Mouse (Mus musculus) heart, postnatal 0 days (tissue): ENCODE results near the gene Serpina3i. TPM values are rescaled to one million over a fixed set of nuclear protein-coding genes. Genes with fewer than 3 reads are reported as not detected.

ENCODE experiments used
- ATAC-seq: fragments of 200-750 bp; cut with Nextera tagmentation; 2 replicates; pipeline ENCODE4 v1.8.0; 2017; ENCODE audit warnings: low read depth, moderate number of reproducible peaks, moderate library complexity; ENCODE audit not compliant: insufficient read depth
- DNase-seq: peaks from one replicate; pipeline ENCODE4 v3.0.0-alpha.2; 2016; ENCODE audit warnings: low spot score
- H3K27ac ChIP-seq: fragments of 300-500 bp; sonication (generic); 2 replicates; pipeline ENCODE4 v1.5.1; 2014; ENCODE audit warnings: low read depth, mild to moderate bottlenecking
- H3K27me3 ChIP-seq: fragments of 300-500 bp; sonication (generic); 2 replicates; pipeline ENCODE4 v1.6.1; 2014; ENCODE audit warnings: low read length, mixed read lengths; ENCODE audit not compliant: control insufficient read depth, insufficient read depth
- H3K36me3 ChIP-seq: fragments of 300-500 bp; sonication (generic); replicated peaks from 2 replicates; pipeline ENCODE4 v1.6.1; 2014; ENCODE audit warnings: low read length, mixed read lengths; ENCODE audit not compliant: control insufficient read depth, insufficient read depth
- H3K4me1 ChIP-seq: fragments of 300-500 bp; sonication (generic); 2 replicates; pipeline ENCODE4 v1.6.1; 2014; ENCODE audit warnings: antibody characterized with exemption; ENCODE audit not compliant: control insufficient read depth, insufficient read depth
- H3K4me2 ChIP-seq: fragments of 300-500 bp; sonication (generic); 2 replicates; pipeline ENCODE4 v1.6.1; 2014; ENCODE audit warnings: low read depth, mild to moderate bottlenecking, low read length, moderate library complexity
- H3K4me3 ChIP-seq: fragments of 300-500 bp; sonication (generic); 2 replicates; pipeline ENCODE4 v1.5.1; 2014; ENCODE audit warnings: low read depth, low read length
- H3K9ac ChIP-seq: fragments of 300-500 bp; sonication (generic); replicated peaks from 2 replicates; pipeline ENCODE4 v1.6.1; 2014; ENCODE audit warnings: low read depth, low read length, mixed read lengths
- H3K9me3 ChIP-seq: fragments of 300-500 bp; sonication (generic); replicated peaks from 2 replicates; pipeline ENCODE4 v1.6.1; 2016; ENCODE audit warnings: low read length; ENCODE audit not compliant: control insufficient read depth
- CTCF ChIP-seq: IDR thresholded peaks from 2 replicates; pipeline ENCODE4 v1.5.1; 2016; ENCODE audit warnings: antibody characterized with exemption, control low read depth, low read depth
- EP300 ChIP-seq: IDR thresholded peaks from 2 replicates; pipeline ENCODE4 v1.6.1; 2016; ENCODE audit warnings: antibody characterized with exemption, low read depth
- WGBS: fragments of 180-500 bp; shearing (Covaris S2); extraction: QIAGEN DNeasy Blood & Tissue Kit; methylation state at CpG from one replicate; pipeline ENCODE4 v1.1.7; 2014; 5-methylcytosine and 5-hydroxymethylcytosine counted together
- polyA plus RNA-seq: library from polyadenylated mRNA; unstranded; fragments of >200 nt; fragmentation: Nextera tagmentation; extraction: Ambion mirVana; gene quantifications from 2 replicates; pipeline ENCODE4 v1.2.1, GENCODE M21; 2015
- total RNA-seq: library from RNA; depleted of rRNA; stranded (reverse); fragments of >200 nt; gene quantifications from 2 replicates; pipeline ENCODE4 v1.2.3, GENCODE M21; 2014; ENCODE audit warnings: low replicate concordance

The Serpina3i gene
- total and polyA plus RNA-seq, 2 experiments from 2014 or later: 0.19 TPM; not detected in 1

GRCm38 (mm10) chr12:104278216-104279055 is 15.5 kb downstream of the Serpina3i start:
- DNase-seq (no peak), ATAC-seq (no peak)
- Histone ChIP-seq H3K36me3 (no peaks in the 10 kb centered on the region), H3K4me1 (no peaks in the 10 kb centered on the region), H3K27ac (no peak overlapping the region), H3K9ac (no peak overlapping the region), H3K4me3 (no peak overlapping the region), H3K4me2 (no peak overlapping the region), H3K27me3 (no peaks in the 10 kb centered on the region), H3K9me3 (0 out of 2 replicates have a peak, but pooled peaks cover 1% of the 10 kb centered on the region)
- 81% methylated on average over 18 of the region's 18 CpGs for WGBS
- no peak for TF ChIP-seq EP300
- TF ChIP-seq CTCF: no peak

- Histone ChIP-seq H3K9ac (no peak overlapping the region), H3K4me3 (no peak overlapping the region), H3K4me2 (no peak overlapping the region), H3K27ac (no peak overlapping the region), H3K36me3 (no peaks in the 10 kb centered on the region), H3K4me1 (no peaks in the 10 kb centered on the region), H3K27me3 (no peaks in the 10 kb centered on the region), H3K9me3 (0 out of 2 replicates have a peak, but pooled peaks cover 3% of the 10 kb centered on the region)
- ATAC-seq: no peak
- no peak for DNase-seq
- TF ChIP-seq EP300 (no peak), CTCF (no peak)
- WGBS: 40% methylated on average over 3 of the region's 3 CpGs
These were observed 16.1 kb downstream of the Serpina3i start for GRCm38 (mm10) chr12:104279056-104279435.

GRCm38 (mm10) chr12:104283380-104283779 is 20.5 kb downstream of the Serpina3i start:
- ATAC-seq (no peak), DNase-seq (no peak)
- Histone ChIP-seq H3K27me3 (no peaks in the 10 kb centered on the region), H3K4me3 (no peak overlapping the region), H3K4me2 (no peak overlapping the region), H3K9ac (no peak overlapping the region), H3K9me3 (0 out of 2 replicates have a peak, but pooled peaks cover 3% of the 10 kb centered on the region), H3K4me1 (no peaks in the 10 kb centered on the region), H3K36me3 (no peaks in the 10 kb centered on the region), H3K27ac (no peak overlapping the region)
- 85% methylated on average over 11 of the region's 11 CpGs for WGBS
- no peak for TF ChIP-seq CTCF
- TF ChIP-seq EP300: no peak

- no peak for ATAC-seq
- H3K36me3 ChIP-seq: no peaks in the 10 kb centered on the region
These were observed 25.4 kb downstream of the Serpina3i start for GRCm38 (mm10) chr12:104288336-104288735.

GRCm38 (mm10) chr12:104289872-104290271 is 26.9 kb downstream of the Serpina3i start:
- ATAC-seq (no peak), DNase-seq (no peak)
- TF ChIP-seq CTCF: no peak
- no peak overlapping the region for H3K27ac ChIP-seq
- H3K4me2 ChIP-seq: no peak overlapping the region
- no peaks in the 10 kb centered on the region for H3K9me3 ChIP-seq
- no peaks in the 10 kb centered on the region for H3K36me3 ChIP-seq
- H3K4me1 ChIP-seq: no peaks in the 10 kb centered on the region
- WGBS: 44% methylated on average over 4 of the region's 4 CpGs
- no peaks in the 10 kb centered on the region for H3K27me3 ChIP-seq
- no peak overlapping the region for H3K4me3 ChIP-seq
- H3K9ac ChIP-seq: no peak overlapping the region

More at GRCm38 (mm10) chr12:104288336-104288735, 25.4 kb downstream of the Serpina3i start:
- no peak overlapping the region for H3K27ac ChIP-seq
- H3K4me2 ChIP-seq: no peak overlapping the region
- H3K4me1 ChIP-seq: no peaks in the 10 kb centered on the region
- 0 out of 2 replicates have a peak, but pooled peaks cover 3% of the 10 kb centered on the region for H3K9me3 ChIP-seq
- no peaks in the 10 kb centered on the region for H3K27me3 ChIP-seq
- H3K9ac ChIP-seq: no peak overlapping the region
- DNase-seq: no peak
- H3K4me3 ChIP-seq: no peak overlapping the region
- TF ChIP-seq EP300 (no peak), CTCF (no peak)
